Mouse (Mus musculus): Measurements from ENCODE around the gene Ptgfrn. TPM values are rescaled to one million over a fixed set of nuclear protein-coding genes. Genes with fewer than 3 reads are reported as not detected.

Ptgfrn gene
- polyA plus RNA-seq, 1 experiment = not detected

DNA sequence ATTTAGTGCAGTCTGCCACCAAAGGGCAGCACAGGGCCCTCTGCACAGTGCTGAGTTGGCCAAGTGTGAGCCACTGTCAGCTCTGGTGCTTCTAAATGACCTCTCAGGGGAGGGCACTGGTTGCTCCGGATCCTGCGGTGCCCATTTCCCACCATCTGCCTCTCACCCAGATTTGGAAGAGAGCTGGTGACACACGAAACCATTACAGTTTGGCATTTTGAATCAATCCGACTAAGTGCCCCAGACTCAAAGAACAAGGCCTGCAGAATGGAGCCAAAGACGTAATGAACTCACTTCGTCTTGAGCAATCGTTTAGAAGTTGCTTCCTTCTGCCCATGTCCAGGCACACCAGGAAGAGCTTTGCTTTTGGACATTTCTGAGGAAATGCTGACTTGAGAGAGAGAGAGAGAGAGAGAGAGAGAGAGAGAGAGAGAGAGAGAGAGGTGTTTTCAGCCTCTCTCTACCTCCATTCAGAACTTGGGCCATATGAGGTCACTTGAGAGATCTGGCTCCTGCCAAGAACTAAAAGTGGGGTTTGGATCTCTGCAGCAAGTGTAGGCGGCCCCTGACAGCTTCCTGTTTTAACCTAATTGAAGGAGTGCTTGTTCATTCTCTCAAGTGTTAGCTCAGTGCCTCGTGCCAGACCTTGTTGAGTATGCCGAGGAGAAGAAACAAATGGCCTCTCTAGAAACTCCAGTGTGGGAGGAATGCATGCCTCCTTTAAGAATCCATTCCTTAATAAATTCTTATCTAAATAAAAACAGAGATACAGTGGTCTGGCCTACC lies 112.1 kb downstream of the Ptgfrn start:
- TF ChIP-seq TAL1 (IDR thresholded peaks at IDR 0.05; ENCODE audit: low read length) (no peak), GATA1 (IDR thresholded peaks at IDR 0.05; ENCODE audit: low read length) (no peak)
- H3K4me1 ChIP-seq (ENCODE audit: control insufficient read depth) = no peaks in the 10 kb centered on the region
- no peaks in the 10 kb centered on the region for H3K9me3 ChIP-seq (ENCODE audit: control insufficient read depth, low read length)

DNA sequence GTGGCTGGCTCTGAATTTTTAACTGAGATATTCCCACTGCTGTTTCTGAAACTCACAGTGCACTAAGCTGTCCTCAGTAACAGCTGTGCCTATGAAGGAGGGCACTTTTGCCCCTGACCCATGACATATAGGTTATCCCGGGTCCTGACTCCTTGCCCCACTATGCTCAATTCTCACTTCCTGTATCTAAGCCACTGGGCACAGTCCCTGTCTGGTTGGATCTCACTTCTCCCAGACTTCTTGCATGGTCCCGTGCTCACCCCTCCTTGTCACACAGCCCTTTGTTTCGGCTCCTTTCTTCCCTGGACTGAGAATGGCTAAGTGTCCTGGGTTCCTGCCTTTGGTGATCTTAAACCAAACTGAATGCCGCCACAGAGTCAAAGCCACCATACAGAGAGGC lies 115.8 kb downstream of the Ptgfrn start:
- Histone ChIP-seq H3K4me1 (ENCODE audit: control insufficient read depth) (no peaks in the 10 kb centered on the region), H3K27me3 (ENCODE audit: control insufficient read depth) (no peaks in the 10 kb centered on the region), H3K4me3 (replicated peaks) (no peak overlapping the region), H3K9me3 (ENCODE audit: control insufficient read depth, low read length) (no peaks in the 10 kb centered on the region), H3K36me3 (ENCODE audit: control insufficient read depth) (no peaks in the 10 kb centered on the region)
- no peak for TF ChIP-seq TAL1 (IDR thresholded peaks at IDR 0.05; ENCODE audit: low read length)
- no peak for TF ChIP-seq GATA1 (IDR thresholded peaks at IDR 0.05; ENCODE audit: low read length)

More for the DNA sequence above, 112.1 kb downstream of the Ptgfrn start:
- Histone ChIP-seq H3K36me3 (ENCODE audit: control insufficient read depth) (no peaks in the 10 kb centered on the region), H3K4me3 (replicated peaks) (no peak overlapping the region), H3K27me3 (ENCODE audit: control insufficient read depth) (no peaks in the 10 kb centered on the region)

DNA sequence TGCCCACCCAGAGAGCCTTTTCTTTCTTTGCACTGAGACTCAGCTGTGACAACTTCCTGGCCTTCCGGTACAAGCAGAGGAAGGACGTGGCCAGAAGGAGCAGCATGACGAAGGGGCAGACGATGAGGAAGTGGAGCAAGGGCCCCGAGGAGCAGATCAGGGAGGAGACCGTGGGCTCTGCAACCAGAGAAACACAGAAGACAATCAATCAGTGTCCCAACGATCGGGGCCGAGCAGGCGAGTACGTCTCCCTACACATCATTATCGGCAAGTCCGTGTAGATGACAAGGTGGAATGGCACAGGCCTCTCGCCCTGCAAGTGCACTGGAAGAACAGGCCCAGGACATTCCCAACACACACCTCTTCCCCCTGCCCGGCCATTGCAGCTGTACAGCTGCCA lies 116.4 kb downstream of the Ptgfrn start:
- Histone ChIP-seq H3K4me1 (ENCODE audit: control insufficient read depth) (no peaks in the 10 kb centered on the region), H3K4me3 (replicated peaks) (no peak overlapping the region), H3K36me3 (ENCODE audit: control insufficient read depth) (no peaks in the 10 kb centered on the region), H3K9me3 (ENCODE audit: control insufficient read depth, low read length) (no peaks in the 10 kb centered on the region), H3K27me3 (ENCODE audit: control insufficient read depth) (no peaks in the 10 kb centered on the region)
- TF ChIP-seq TAL1 (IDR thresholded peaks at IDR 0.05; ENCODE audit: low read length) (no peak), GATA1 (IDR thresholded peaks at IDR 0.05; ENCODE audit: low read length) (no peak)

DNA sequence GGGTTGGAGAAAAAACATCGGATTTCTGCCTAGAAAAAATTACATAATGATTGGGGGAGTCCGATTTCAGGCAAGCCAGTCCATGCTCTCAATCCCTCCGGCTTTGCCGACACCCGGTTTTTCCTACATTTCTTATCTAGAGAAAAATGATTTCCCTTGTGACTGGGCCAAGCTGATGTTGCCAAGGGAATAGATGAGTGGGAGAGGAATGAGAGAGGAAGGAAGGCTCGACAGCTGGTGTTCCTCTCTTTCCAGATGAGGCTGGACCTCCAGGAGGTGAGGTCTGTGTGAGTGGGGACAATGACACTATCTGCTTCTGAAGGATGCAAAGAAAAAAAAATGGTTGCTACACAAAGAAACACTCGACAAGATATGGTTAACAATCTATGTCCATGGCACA lies 116.9 kb downstream of the Ptgfrn start:
- Histone ChIP-seq H3K9me3 (ENCODE audit: control insufficient read depth, low read length) (no peaks in the 10 kb centered on the region), H3K27me3 (ENCODE audit: control insufficient read depth) (no peaks in the 10 kb centered on the region), H3K36me3 (ENCODE audit: control insufficient read depth) (no peaks in the 10 kb centered on the region), H3K4me3 (replicated peaks) (no peak overlapping the region), H3K4me1 (ENCODE audit: control insufficient read depth) (no peaks in the 10 kb centered on the region)
- TF ChIP-seq TAL1 (IDR thresholded peaks at IDR 0.05; ENCODE audit: low read length) (no peak), GATA1 (IDR thresholded peaks at IDR 0.05; ENCODE audit: low read length) (no peak)

Other genes starting within 250 kb of the Ptgfrn start
- 0.02 and 0.03 TPM in 2 replicates for gene Trim45, start 188.1 kb downstream of the Ptgfrn start, polyA plus RNA-seq (2012)
- 0.18 and 0.26 TPM in 2 replicates for gene Ttf2, start 140.6 kb downstream of the Ptgfrn start, polyA plus RNA-seq (2012)
- not detected in 2 replicates for gene Cd101, start 80.7 kb downstream of the Ptgfrn start, polyA plus RNA-seq (2012)
- 0.08 TPM in 1 of 2 replicates, not detected in the other for gene Cd2, start 177.7 kb upstream of the Ptgfrn start, polyA plus RNA-seq (2012)

Measured in erythroblast, embryonic 14.5 days (primary cell).